Mouse (Mus musculus): ENCODE data around the gene Habp4. TPM values are rescaled to one million over a fixed set of nuclear protein-coding genes. Genes with fewer than 3 reads are reported as not detected.

Habp4 gene
- polyA plus RNA-seq, 1 experiment from 2014 or later, result 37.3 TPM

- 35% methylated on average over 2 of the region's 2 CpGs for WGBS
- H3K4me3 ChIP-seq, result no peak overlapping the region
- ATAC-seq (ENCODE audit: low read depth), result peak; percentile 47; the same call in 1 of the 2 replicates
- peaks cover 8% of the 10 kb centered on the region; the same call in 1 of the 2 replicates for H3K36me3 ChIP-seq
- H3K27me3 ChIP-seq, result no peaks in the 10 kb centered on the region
- no peak overlapping the region for H3K9ac ChIP-seq
- no peak overlapping the region for H3K27ac ChIP-seq (replicated peaks)
- H3K4me1 ChIP-seq (replicated peaks), result no peaks in the 10 kb centered on the region
- no peaks in the 10 kb centered on the region for H3K9me3 ChIP-seq
- no peak overlapping the region for H3K4me2 ChIP-seq
Measured at GRCm38 (mm10) chr13:64205186-64205585, 43.6 kb downstream of the Habp4 start.

- no peak overlapping the region for H3K4me2 ChIP-seq
- H3K27ac ChIP-seq (replicated peaks), result no peak overlapping the region
- ATAC-seq (ENCODE audit: low read depth), result no peak
- WGBS, result 88% methylated on average over 6 of the region's 6 CpGs
- no peak overlapping the region for H3K4me3 ChIP-seq
- H3K9me3 ChIP-seq, result no peaks in the 10 kb centered on the region
- H3K36me3 ChIP-seq, result no peaks in the 10 kb centered on the region
- H3K9ac ChIP-seq, result no peak overlapping the region
- no peaks in the 10 kb centered on the region for H3K27me3 ChIP-seq
- H3K4me1 ChIP-seq (replicated peaks), result no peaks in the 10 kb centered on the region
Measured at GRCm38 (mm10) chr13:64208146-64208545, 46.5 kb downstream of the Habp4 start.

- Histone ChIP-seq H3K9me3 (no peaks in the 10 kb centered on the region), H3K4me2 (no peak overlapping the region), H3K36me3 (no peaks in the 10 kb centered on the region), H3K4me1 (replicated peaks) (no peaks in the 10 kb centered on the region), H3K27ac (replicated peaks) (no peak overlapping the region), H3K4me3 (no peak overlapping the region), H3K27me3 (no peaks in the 10 kb centered on the region), H3K9ac (no peak overlapping the region)
- no peak for ATAC-seq (ENCODE audit: low read depth)
- 85% methylated on average over 5 of the region's 5 CpGs for WGBS
Measured at GRCm38 (mm10) chr13:64211995-64212603, 50.5 kb downstream of the Habp4 start.

GRCm38 (mm10) chr13:64214891-64215290, 53.3 kb downstream of the Habp4 start:
- Histone ChIP-seq H3K27me3 (no peaks in the 10 kb centered on the region), H3K9me3 (no peaks in the 10 kb centered on the region), H3K4me3 (no peak overlapping the region), H3K4me2 (no peak overlapping the region), H3K4me1 (replicated peaks) (no peaks in the 10 kb centered on the region), H3K36me3 (no peaks in the 10 kb centered on the region), H3K9ac (no peak overlapping the region), H3K27ac (replicated peaks) (no peak overlapping the region)
- no peak for ATAC-seq (ENCODE audit: low read depth)
- 93% methylated on average over 5 of the region's 5 CpGs for WGBS

GRCm38 (mm10) chr13:64225738-64226137, 64.1 kb downstream of the Habp4 start:
- Histone ChIP-seq H3K9me3 (no peaks in the 10 kb centered on the region), H3K36me3 (no peaks in the 10 kb centered on the region), H3K27ac (replicated peaks) (no peak overlapping the region), H3K4me2 (no peak overlapping the region), H3K27me3 (no peaks in the 10 kb centered on the region), H3K4me3 (no peak overlapping the region), H3K9ac (no peak overlapping the region), H3K4me1 (replicated peaks) (no peaks in the 10 kb centered on the region)
- no peak for ATAC-seq (ENCODE audit: low read depth)
- 84% methylated on average over 3 of the region's 3 CpGs for WGBS

- no peak overlapping the region for H3K27ac ChIP-seq (replicated peaks)
- no peak overlapping the region for H3K4me2 ChIP-seq
- no peak for ATAC-seq (ENCODE audit: low read depth)
- H3K9ac ChIP-seq, result no peak overlapping the region
- H3K36me3 ChIP-seq, result no peaks in the 10 kb centered on the region
- no peaks in the 10 kb centered on the region for H3K27me3 ChIP-seq
- WGBS, result 94% methylated on average over 4 of the region's 4 CpGs
- H3K4me1 ChIP-seq (replicated peaks), result no peaks in the 10 kb centered on the region
- H3K9me3 ChIP-seq, result no peaks in the 10 kb centered on the region
- H3K4me3 ChIP-seq, result no peak overlapping the region
Measured at GRCm38 (mm10) chr13:64226725-64227124, 65.1 kb downstream of the Habp4 start.

- H3K27ac ChIP-seq (replicated peaks), result no peak overlapping the region
- no peaks in the 10 kb centered on the region for H3K9me3 ChIP-seq
- no peaks in the 10 kb centered on the region for H3K27me3 ChIP-seq
- no peak overlapping the region for H3K4me3 ChIP-seq
- H3K4me2 ChIP-seq, result no peak overlapping the region
- 83% methylated on average over 4 of the region's 4 CpGs for WGBS
- H3K9ac ChIP-seq, result no peak overlapping the region
- no peak for ATAC-seq (ENCODE audit: low read depth)
- H3K4me1 ChIP-seq (replicated peaks), result no peaks in the 10 kb centered on the region
- H3K36me3 ChIP-seq, result no peaks in the 10 kb centered on the region
Measured at GRCm38 (mm10) chr13:64233139-64233538, 71.5 kb downstream of the Habp4 start.

GRCm38 (mm10) chr13:64235062-64235715, 73.6 kb downstream of the Habp4 start:
- WGBS, result 84% methylated on average over 4 of the region's 4 CpGs
- ATAC-seq (ENCODE audit: low read depth), result no peak

GRCm38 (mm10) chr13:64235777-64236176, 74.2 kb downstream of the Habp4 start:
- no peak for ATAC-seq (ENCODE audit: low read depth)
- H3K9ac ChIP-seq, result no peak overlapping the region
- H3K4me3 ChIP-seq, result no peak overlapping the region
- no peaks in the 10 kb centered on the region for H3K27me3 ChIP-seq
- H3K36me3 ChIP-seq, result no peaks in the 10 kb centered on the region
- no peak overlapping the region for H3K27ac ChIP-seq (replicated peaks)
- no peaks in the 10 kb centered on the region for H3K9me3 ChIP-seq
- no peaks in the 10 kb centered on the region for H3K4me1 ChIP-seq (replicated peaks)
- no peak overlapping the region for H3K4me2 ChIP-seq
- 72% methylated on average over 3 of the region's 3 CpGs for WGBS

More at GRCm38 (mm10) chr13:64235062-64235715, 73.6 kb downstream of the Habp4 start:
- Histone ChIP-seq H3K27ac (replicated peaks) (no peak overlapping the region), H3K36me3 (no peaks in the 10 kb centered on the region), H3K9ac (no peak overlapping the region), H3K27me3 (no peaks in the 10 kb centered on the region), H3K9me3 (no peaks in the 10 kb centered on the region), H3K4me3 (no peak overlapping the region), H3K4me1 (replicated peaks) (no peaks in the 10 kb centered on the region), H3K4me2 (no peak overlapping the region)

Other genes with a start within 250 kb of the Habp4 start
- gene Hsd17b3, start 72.6 kb upstream of the Habp4 start, polyA plus RNA-seq (2015; fragmentation: Nextera tagmentation; extraction: Ambion mirVana), result not detected in 2 replicates
- gene Slc35d2, start 32.5 kb upstream of the Habp4 start, polyA plus RNA-seq (2015; fragmentation: Nextera tagmentation; extraction: Ambion mirVana), result 2.5 and 2.6 TPM in 2 replicates
- gene Zfp367, start 8.6 kb upstream of the Habp4 start, polyA plus RNA-seq (2015; fragmentation: Nextera tagmentation; extraction: Ambion mirVana), result 4.6 and 6.0 TPM in 2 replicates
- gene Cdc14b, start 113.5 kb downstream of the Habp4 start, polyA plus RNA-seq (2015; fragmentation: Nextera tagmentation; extraction: Ambion mirVana), result 3.4 and 4.6 TPM in 2 replicates
- 17.8 and 20.9 TPM in 2 replicates for gene Aaed1, start 150.9 kb downstream of the Habp4 start, polyA plus RNA-seq (2015; fragmentation: Nextera tagmentation; extraction: Ambion mirVana)
- 169 and 171 TPM in 2 replicates for gene Ctsl, start 209.1 kb downstream of the Habp4 start, polyA plus RNA-seq (2015; fragmentation: Nextera tagmentation; extraction: Ambion mirVana)

All from neural tube, embryonic 13.5 days (tissue).